Mouse (Mus musculus): ENCODE results near the gene Phf7.

Gene Phf7

GRCm38 (mm10) chr14:31251084-31251604 is at the start of gene Phf7, which contains the start of gene Bap1:
Gene Phf7, minus strand, starts transcription at chr14:31251317.
Gene Bap1, plus strand, starts transcription at chr14:31251450.
- peak; percentile 93 for DNase-seq (ENCODE audit: low read depth)

- DNase-seq (ENCODE audit: low read depth), result no peak
Observed at GRCm38 (mm10) chr14:31285728-31286127, 34.6 kb upstream of the Phf7 start.

- peak; percentile 64 for DNase-seq (ENCODE audit: low read depth)
Observed at GRCm38 (mm10) chr14:31272164-31272563, 21.0 kb upstream of the Phf7 start.

GRCm38 (mm10) chr14:31271121-31271520 is 20.0 kb upstream of the Phf7 start:
- DNase-seq (ENCODE audit: low read depth), result no peak

GRCm38 (mm10) chr14:31269456-31270100 is 18.5 kb upstream of the Phf7 start:
- no peak for DNase-seq (ENCODE audit: low read depth)

GRCm38 (mm10) chr14:31268301-31269001 is 17.3 kb upstream of the Phf7 start:
- DNase-seq (ENCODE audit: low read depth), result no peak

- no peak for DNase-seq (ENCODE audit: low read depth)
Observed at GRCm38 (mm10) chr14:31267649-31268048, 16.5 kb upstream of the Phf7 start.

GRCm38 (mm10) chr14:31260932-31261331 is 9.8 kb upstream of the Phf7 start:
- DNase-seq (ENCODE audit: low read depth), result no peak

GRCm38 (mm10) chr14:31260374-31260773 is 9.3 kb upstream of the Phf7 start:
- DNase-seq (ENCODE audit: low read depth), result no peak

- no peak for DNase-seq (ENCODE audit: low read depth)
Observed at GRCm38 (mm10) chr14:31258476-31259050, 7.4 kb upstream of the Phf7 start.

GRCm38 (mm10) chr14:31252091-31252490 is 974 bp upstream of the Phf7 start:
- no peak for DNase-seq (ENCODE audit: low read depth)

GRCm38 (mm10) chr14:31251626-31252025 is 509 bp upstream of the Phf7 start:
- no peak for DNase-seq (ENCODE audit: low read depth)

- DNase-seq (ENCODE audit: low read depth), result peak; percentile 88
Observed at GRCm38 (mm10) chr14:31250222-31251083, 664 bp downstream of the Phf7 start.

- DNase-seq (ENCODE audit: low read depth), result no peak
Observed at GRCm38 (mm10) chr14:31248396-31248795, 2.7 kb downstream of the Phf7 start.

GRCm38 (mm10) chr14:31245946-31246345 is 5.2 kb downstream of the Phf7 start:
- DNase-seq (ENCODE audit: low read depth), result no peak

GRCm38 (mm10) chr14:31244777-31245176 is 6.3 kb downstream of the Phf7 start:
- peak; percentile 38 for DNase-seq (ENCODE audit: low read depth)

- no peak for DNase-seq (ENCODE audit: low read depth)
Observed at GRCm38 (mm10) chr14:31240528-31240927, 10.6 kb downstream of the Phf7 start.

- no peak for DNase-seq (ENCODE audit: low read depth)
Observed at GRCm38 (mm10) chr14:31237101-31237882, 13.8 kb downstream of the Phf7 start.

- peak; percentile 80 for DNase-seq (ENCODE audit: low read depth)
Observed at GRCm38 (mm10) chr14:31233996-31234591, 17.0 kb downstream of the Phf7 start.

- DNase-seq (ENCODE audit: low read depth), result peak; percentile 17
Observed at GRCm38 (mm10) chr14:31233070-31233995, 17.8 kb downstream of the Phf7 start.

All from 416B (cell line).